Mouse (Mus musculus): ENCODE results near the gene Bdh1. TPM values are rescaled to one million over a fixed set of nuclear protein-coding genes. Genes with fewer than 3 reads are reported as not detected.
A peak's percentile ranks its signal among the peaks of the same experiment; 100 is the strongest.

Bdh1 gene
- polyA plus RNA-seq, 1 experiment from 2014 or later, result 115 TPM

DNA sequence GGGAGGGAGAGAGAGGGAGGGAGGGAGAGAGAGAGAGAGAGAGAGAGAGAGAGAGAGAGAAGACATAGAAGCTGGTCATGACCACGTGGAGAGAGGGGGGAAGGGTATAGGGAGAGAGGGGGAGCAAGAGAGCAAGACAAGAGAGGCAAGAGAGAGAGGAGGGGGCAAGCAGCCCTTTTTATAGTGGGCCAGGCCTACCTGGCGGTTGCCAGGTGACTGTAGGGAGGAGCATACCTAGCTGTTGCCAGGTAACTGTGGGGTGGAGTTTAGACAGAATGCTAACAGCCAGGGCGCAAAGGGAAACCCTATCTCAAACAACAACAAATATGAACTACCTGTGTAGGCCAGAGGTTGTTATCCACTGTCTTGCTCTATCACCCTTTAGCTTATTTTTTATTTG, 8.3 kb upstream of the Bdh1 start:
- ATAC-seq (ENCODE audit: low FRiP score, low TSS enrichment), result peak; percentile 62
- Histone ChIP-seq H3K27ac (replicated peaks) (no peak overlapping the region), H3K4me2 (replicated peaks; ENCODE audit: low read depth) (no peak overlapping the region), H3K27me3 (ENCODE audit: control insufficient read depth, insufficient read depth, low read length) (no peaks in the 10 kb centered on the region), H3K4me3 (ENCODE audit: low read depth, low read length) (no peak overlapping the region), H3K36me3 (ENCODE audit: control insufficient read depth, insufficient read depth, low read length) (no peaks in the 10 kb centered on the region), H3K9me3 (ENCODE audit: control insufficient read depth, low read length) (no peaks in the 10 kb centered on the region), H3K4me1 (replicated peaks; ENCODE audit: control insufficient read depth, insufficient read depth) (no peaks in the 10 kb centered on the region), H3K9ac (ENCODE audit: low read length) (no peak overlapping the region)
- WGBS, result 47% methylated on average over 3 of the region's 3 CpGs
- DNase-seq (ENCODE audit: low spot score), result no peak
- no peak for TF ChIP-seq CTCF (IDR thresholded peaks at IDR 0.05; ENCODE audit: low read depth)
- TF ChIP-seq EP300 (optimal IDR thresholded peaks at IDR 0.05), result no peak

DNA sequence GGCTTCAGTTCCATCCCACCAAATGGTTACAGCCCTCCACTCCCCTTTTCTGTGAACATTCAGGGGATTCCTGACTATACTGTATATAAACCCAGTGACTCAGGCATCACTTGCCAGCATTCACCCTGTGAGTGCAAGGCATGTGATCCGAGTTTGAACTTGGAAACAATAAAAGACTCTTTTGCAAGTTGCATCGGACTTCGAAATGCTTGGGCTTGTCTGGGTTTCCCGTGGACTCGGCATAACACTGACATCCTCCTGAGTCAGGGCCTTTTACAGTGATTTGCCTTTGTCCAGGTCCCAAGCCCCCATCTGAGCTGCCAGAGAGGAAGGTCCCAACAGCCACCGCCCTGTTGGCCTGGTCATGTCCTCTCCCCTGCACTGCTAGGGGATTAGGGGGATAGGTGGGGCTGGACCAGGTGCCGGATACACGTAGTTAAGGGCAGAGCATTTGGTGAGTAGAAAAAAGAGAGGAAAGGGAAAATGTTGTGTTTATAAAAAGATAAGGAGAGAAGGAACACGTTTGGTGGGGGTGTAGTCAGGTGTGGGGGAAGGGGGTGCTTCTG, 6.1 kb upstream of the Bdh1 start:
- H3K4me2 ChIP-seq (replicated peaks; ENCODE audit: low read depth), result no peak overlapping the region
- no peaks in the 10 kb centered on the region for H3K4me1 ChIP-seq (replicated peaks; ENCODE audit: control insufficient read depth, insufficient read depth)
- H3K9ac ChIP-seq (ENCODE audit: low read length), result no peak overlapping the region
- 32% methylated on average over 9 of the region's 9 CpGs for WGBS
- TF ChIP-seq CTCF (IDR thresholded peaks at IDR 0.05; ENCODE audit: low read depth), result no peak
- no peak for TF ChIP-seq EP300 (optimal IDR thresholded peaks at IDR 0.05)
- no peaks in the 10 kb centered on the region for H3K36me3 ChIP-seq (ENCODE audit: control insufficient read depth, insufficient read depth, low read length)
- H3K27me3 ChIP-seq (ENCODE audit: control insufficient read depth, insufficient read depth, low read length), result no peaks in the 10 kb centered on the region
- H3K4me3 ChIP-seq (ENCODE audit: low read depth, low read length), result no peak overlapping the region
- DNase-seq (ENCODE audit: low spot score), result no peak
- H3K9me3 ChIP-seq (ENCODE audit: control insufficient read depth, low read length), result no peaks in the 10 kb centered on the region
- H3K27ac ChIP-seq (replicated peaks), result peak overlapping the region; percentile 73
- no peak for ATAC-seq (ENCODE audit: low FRiP score, low TSS enrichment)

DNA sequence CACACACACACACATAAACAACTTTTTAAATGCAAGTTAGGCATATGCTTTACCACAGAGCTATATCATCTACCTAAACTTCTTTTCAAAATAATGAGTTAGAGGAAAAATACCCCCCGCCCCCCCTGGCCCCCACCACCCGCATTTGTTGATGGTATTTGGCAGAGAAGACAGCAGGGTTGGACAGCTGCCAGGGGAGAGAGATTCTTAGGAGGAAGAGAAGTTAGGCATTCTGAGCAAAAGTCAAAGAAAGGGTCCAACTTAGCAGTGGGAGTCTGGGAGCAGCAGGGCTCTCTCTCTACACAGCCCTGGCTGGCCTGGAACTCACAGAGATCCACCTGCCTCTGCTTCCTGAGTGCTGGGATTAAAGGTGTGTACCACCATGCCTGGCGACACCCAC, 3.4 kb upstream of the Bdh1 start:
- no peak overlapping the region for H3K27ac ChIP-seq (replicated peaks)
- no peaks in the 10 kb centered on the region for H3K4me1 ChIP-seq (replicated peaks; ENCODE audit: control insufficient read depth, insufficient read depth)
- no peak for DNase-seq (ENCODE audit: low spot score)
- WGBS, result 66% methylated on average over 3 of the region's 3 CpGs
- no peak overlapping the region for H3K4me3 ChIP-seq (ENCODE audit: low read depth, low read length)
- H3K4me2 ChIP-seq (replicated peaks; ENCODE audit: low read depth), result no peak overlapping the region
- no peak for ATAC-seq (ENCODE audit: low FRiP score, low TSS enrichment)
- TF ChIP-seq EP300 (optimal IDR thresholded peaks at IDR 0.05) (no peak), CTCF (IDR thresholded peaks at IDR 0.05; ENCODE audit: low read depth) (no peak)
- no peaks in the 10 kb centered on the region for H3K9me3 ChIP-seq (ENCODE audit: control insufficient read depth, low read length)
- no peak overlapping the region for H3K9ac ChIP-seq (ENCODE audit: low read length)
- no peaks in the 10 kb centered on the region for H3K27me3 ChIP-seq (ENCODE audit: control insufficient read depth, insufficient read depth, low read length)
- no peaks in the 10 kb centered on the region for H3K36me3 ChIP-seq (ENCODE audit: control insufficient read depth, insufficient read depth, low read length)

DNA sequence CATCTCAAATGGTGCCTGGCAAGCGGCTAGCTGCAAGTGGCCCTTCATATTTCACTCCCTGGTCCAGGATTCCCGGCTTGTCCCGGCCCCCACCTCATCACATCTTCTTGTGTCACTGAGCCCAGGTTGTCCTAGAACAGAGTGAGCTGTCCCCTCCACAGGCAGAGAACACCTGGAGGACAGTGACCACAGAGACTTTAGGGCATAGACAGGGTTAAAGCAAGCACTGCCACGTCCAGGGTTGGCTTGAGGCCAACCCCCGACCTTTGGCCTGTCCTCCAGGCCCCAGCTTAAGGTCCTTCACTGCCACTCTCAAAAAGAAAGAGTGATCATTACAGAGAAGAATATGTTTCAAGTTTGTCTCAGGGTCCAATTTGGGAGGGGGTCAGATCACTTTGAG, 2.6 kb upstream of the Bdh1 start:
- no peaks in the 10 kb centered on the region for H3K4me1 ChIP-seq (replicated peaks; ENCODE audit: control insufficient read depth, insufficient read depth)
- 68% methylated on average over 5 of the region's 5 CpGs for WGBS
- no peak overlapping the region for H3K9ac ChIP-seq (ENCODE audit: low read length)
- H3K4me3 ChIP-seq (ENCODE audit: low read depth, low read length), result no peak overlapping the region
- no peak for DNase-seq (ENCODE audit: low spot score)
- H3K9me3 ChIP-seq (ENCODE audit: control insufficient read depth, low read length), result no peaks in the 10 kb centered on the region
- H3K27me3 ChIP-seq (ENCODE audit: control insufficient read depth, insufficient read depth, low read length), result no peaks in the 10 kb centered on the region
- H3K4me2 ChIP-seq (replicated peaks; ENCODE audit: low read depth), result no peak overlapping the region
- H3K36me3 ChIP-seq (ENCODE audit: control insufficient read depth, insufficient read depth, low read length), result no peaks in the 10 kb centered on the region
- no peak for TF ChIP-seq EP300 (optimal IDR thresholded peaks at IDR 0.05)
- no peak for TF ChIP-seq CTCF (IDR thresholded peaks at IDR 0.05; ENCODE audit: low read depth)
- no peak for ATAC-seq (ENCODE audit: low FRiP score, low TSS enrichment)
- H3K27ac ChIP-seq (replicated peaks), result no peak overlapping the region

DNA sequence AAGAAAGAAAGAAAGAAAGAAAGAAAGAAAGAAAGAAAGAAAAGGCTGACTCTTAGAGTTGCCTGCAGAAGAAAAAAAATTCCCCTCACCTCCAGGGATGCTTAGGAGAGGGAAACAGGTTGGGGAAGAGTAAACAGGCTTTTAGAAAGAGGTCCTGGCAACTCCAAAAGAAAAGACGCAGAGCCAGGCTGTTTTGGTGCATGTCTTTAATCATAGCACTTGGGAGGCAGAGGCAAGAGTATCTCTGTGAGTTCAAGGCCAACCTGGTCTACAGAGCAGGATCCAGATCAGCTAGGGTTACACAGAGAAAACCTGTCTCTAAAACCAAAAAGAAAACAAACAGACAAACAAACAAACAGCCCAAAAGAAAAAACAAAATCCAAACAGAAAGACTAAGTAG, 642 bp downstream of the Bdh1 start:
- Histone ChIP-seq H3K27ac (replicated peaks) (no peak overlapping the region), H3K4me3 (ENCODE audit: low read depth, low read length) (no peak overlapping the region), H3K27me3 (ENCODE audit: control insufficient read depth, insufficient read depth, low read length) (no peaks in the 10 kb centered on the region), H3K9me3 (ENCODE audit: control insufficient read depth, low read length) (no peaks in the 10 kb centered on the region), H3K36me3 (ENCODE audit: control insufficient read depth, insufficient read depth, low read length) (no peaks in the 10 kb centered on the region), H3K4me2 (replicated peaks; ENCODE audit: low read depth) (no peak overlapping the region), H3K4me1 (replicated peaks; ENCODE audit: control insufficient read depth, insufficient read depth) (no peaks in the 10 kb centered on the region), H3K9ac (ENCODE audit: low read length) (no peak overlapping the region)
- no peak for TF ChIP-seq CTCF (IDR thresholded peaks at IDR 0.05; ENCODE audit: low read depth)
- TF ChIP-seq EP300 (optimal IDR thresholded peaks at IDR 0.05), result no peak
- WGBS, result 60% methylated on average over 1 of the region's 1 CpGs
- DNase-seq (ENCODE audit: low spot score), result no peak
- no peak for ATAC-seq (ENCODE audit: low FRiP score, low TSS enrichment)

DNA sequence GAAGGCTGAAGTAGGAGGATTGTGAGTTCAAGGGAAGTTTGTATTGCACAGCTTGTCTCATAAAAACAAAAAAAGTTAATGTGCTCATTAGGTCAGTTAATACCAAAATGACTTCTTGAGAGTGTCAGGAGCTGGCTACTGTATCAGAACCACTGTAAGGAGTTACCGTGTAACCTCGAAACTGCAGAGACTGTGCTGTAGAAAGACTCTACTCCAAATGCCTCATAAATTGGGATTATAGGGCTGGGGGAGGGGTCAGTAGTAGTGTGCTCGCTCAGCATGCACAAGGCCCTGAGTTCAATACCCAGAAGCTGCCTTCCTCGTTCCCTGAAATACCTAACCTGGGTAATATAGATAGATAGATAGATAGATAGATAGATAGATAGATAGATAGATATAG, 1.3 kb downstream of the Bdh1 start:
- Histone ChIP-seq H3K27me3 (ENCODE audit: control insufficient read depth, insufficient read depth, low read length) (no peaks in the 10 kb centered on the region), H3K27ac (replicated peaks) (no peak overlapping the region), H3K4me1 (replicated peaks; ENCODE audit: control insufficient read depth, insufficient read depth) (no peaks in the 10 kb centered on the region), H3K36me3 (ENCODE audit: control insufficient read depth, insufficient read depth, low read length) (no peaks in the 10 kb centered on the region), H3K9me3 (ENCODE audit: control insufficient read depth, low read length) (no peaks in the 10 kb centered on the region), H3K4me2 (replicated peaks; ENCODE audit: low read depth) (no peak overlapping the region), H3K9ac (ENCODE audit: low read length) (no peak overlapping the region), H3K4me3 (ENCODE audit: low read depth, low read length) (no peak overlapping the region)
- DNase-seq (ENCODE audit: low spot score) (no peak), ATAC-seq (ENCODE audit: low FRiP score, low TSS enrichment) (no peak)
- WGBS, result 84% methylated on average over 4 of the region's 4 CpGs
- no peak for TF ChIP-seq CTCF (IDR thresholded peaks at IDR 0.05; ENCODE audit: low read depth)
